Mouse (Mus musculus): ENCODE measurements around the gene Fyco1. TPM values are rescaled to one million over a fixed set of nuclear protein-coding genes. Genes with fewer than 3 reads are reported as not detected.
"Not testable (repeated sequence)": the region's sequence is repeated elsewhere in the genome, so short reads cannot be mapped to it uniquely, and the experiment has no call there.

Fyco1 gene
- total RNA-seq, 2 experiments from 2014 or later, result 273 to 277 TPM

DNA sequence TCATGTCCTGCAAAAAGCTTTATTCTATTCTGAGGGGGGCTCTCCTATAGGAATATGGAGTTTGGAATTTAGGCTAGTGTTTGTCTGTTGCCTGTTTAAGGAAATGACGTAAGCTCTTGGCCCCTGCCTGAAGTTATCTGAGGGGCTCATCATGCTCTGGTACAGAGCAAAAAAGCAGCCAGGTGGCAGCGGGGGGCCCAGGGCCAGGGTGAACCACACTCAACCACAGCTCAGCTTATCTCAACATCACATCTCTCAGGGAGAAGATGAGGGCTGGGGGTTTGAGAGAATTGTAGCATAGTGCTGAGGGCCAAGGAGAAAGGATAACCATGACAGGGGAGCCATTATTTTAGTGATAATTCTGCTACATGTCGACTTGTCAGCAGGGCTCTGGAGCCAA, 94.9 kb downstream of the Fyco1 start:
- intact Hi-C loops (cut with DNase I), result no loop called here
- DNase-seq, result no peak

DNA sequence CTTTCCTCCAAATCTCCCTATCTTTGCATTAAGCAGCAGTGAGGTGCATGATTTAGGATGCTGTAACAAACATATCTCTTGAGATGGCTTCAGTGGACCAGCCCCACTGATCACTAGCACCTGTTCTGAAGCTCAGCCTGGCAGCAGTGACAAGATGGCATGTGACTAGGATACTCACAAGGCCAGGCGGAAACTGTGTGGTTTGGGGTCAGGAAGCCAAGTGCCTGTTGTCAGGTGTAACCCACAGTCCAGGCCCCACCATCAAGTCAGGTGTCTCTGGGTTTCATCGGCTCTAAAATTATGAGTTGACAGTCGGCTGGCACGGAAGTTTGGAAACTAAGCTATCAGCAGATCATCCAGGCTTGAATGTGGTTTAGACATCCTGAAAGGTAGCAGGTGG, 97.4 kb downstream of the Fyco1 start:
- DNase-seq, result no peak
- intact Hi-C loops (cut with DNase I), result no loop called here

DNA sequence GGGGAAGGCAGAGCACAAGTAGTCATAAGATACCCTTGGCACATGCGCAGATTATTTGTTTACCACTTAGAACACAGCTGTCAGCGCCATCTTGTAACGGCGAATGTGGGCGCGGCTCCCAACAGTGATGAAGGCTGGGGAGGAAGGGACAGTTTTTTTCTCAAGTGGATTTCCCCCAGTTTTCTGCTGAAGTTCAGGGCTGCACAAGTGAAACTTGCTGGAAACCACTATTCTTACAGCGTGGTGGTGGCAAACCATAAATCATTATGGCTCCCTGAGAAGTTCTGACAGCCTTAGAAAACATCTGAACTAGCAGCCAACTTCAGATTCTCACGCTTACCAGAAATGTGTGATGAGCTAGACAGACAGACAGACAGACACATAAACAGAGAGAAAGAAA, 102.0 kb downstream of the Fyco1 start:
- intact Hi-C loops (cut with DNase I); DNase-seq: not testable (repeated sequence)

DNA sequence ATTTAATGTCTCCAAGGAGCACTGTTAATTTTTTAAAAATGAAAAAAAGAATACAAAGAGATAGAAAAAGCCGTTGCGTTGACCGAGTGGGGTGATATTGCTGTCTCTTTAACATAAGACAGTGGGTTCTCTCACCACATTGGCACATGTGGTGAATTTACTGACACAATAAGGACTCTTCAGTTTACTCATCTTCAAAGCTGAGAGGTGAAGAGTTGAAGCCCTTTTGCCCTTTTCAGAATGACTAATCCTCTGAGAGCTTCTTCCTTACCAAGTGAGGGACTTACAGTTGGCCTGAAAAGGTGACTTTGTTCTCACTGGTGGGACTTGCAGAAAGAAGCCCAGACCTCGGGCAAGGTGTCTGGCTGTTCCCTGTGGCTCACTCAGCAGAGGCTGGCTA, 110.9 kb downstream of the Fyco1 start:
- intact Hi-C loops (cut with DNase I), result no loop called here

More for the DNA sequence above, 110.9 kb downstream of the Fyco1 start:
- DNase-seq, result no peak

Other genes with a start within 250 kb of the Fyco1 start
- not detected for gene Slc6a20b, start 219.3 kb downstream of the Fyco1 start, total RNA-seq (2021)
- not detected for gene Ccr9, start 173.5 kb downstream of the Fyco1 start, total RNA-seq (2021)
- gene Slc6a20a, start 173.0 kb downstream of the Fyco1 start, total RNA-seq (2021), result not detected
- 10 to 100 TPM; 42.6 to 42.7 TPM for gene Lztfl1, start 134.2 kb downstream of the Fyco1 start, total RNA-seq (2021)
- not detected for gene Cxcr6, start 45.4 kb downstream of the Fyco1 start, total RNA-seq (2021)
- not detected for gene Xcr1, start 10.1 kb upstream of the Fyco1 start, total RNA-seq (2021)
- 1 to 10 TPM; 1.1 to 1.3 TPM for gene Ccr1, start 116.8 kb upstream of the Fyco1 start, total RNA-seq (2021)
- gene Ccr1l1, start 126.5 kb upstream of the Fyco1 start, total RNA-seq (2021), result not detected
- gene Ccr3, start 170.1 kb upstream of the Fyco1 start, total RNA-seq (2021), result not detected

All from heart, postnatal 36 days (tissue).